ENCODE assay signal across 31 mouse cellular contexts in genomic region chr7:37851471-37851870, GRCm38 (mm10).
DNase-seq lines count a peak whose midpoint lies in the region; ATAC-seq and TF ChIP-seq lines count a peak whose summit lies in the region.
"Had no signal": no experiment of that assay in that cellular context is flagged by ENCODE, and none has a peak within 500 bp of the region (broad histone marks: within the 10 kb centered on the region; RNA-seq: fewer than 3 reads in every experiment).

No protein-coding gene starts in this region.

- no peaks in the 10 kb centered on the region for H3K9me3 ChIP-seq in forebrain, embryonic 11.5 days (ENCODE audit: control insufficient read depth, low read length)
- no peaks in the 10 kb centered on the region for H3K9me3 ChIP-seq in hindbrain, postnatal 0 days (ENCODE audit: low read length)
- H3K9me3 ChIP-seq: embryonic facial prominence, embryonic 12.5 days; heart, embryonic 13.5 days; hindbrain, embryonic 10.5 days; limb, embryonic 15.5 days; liver, embryonic 13.5 days; midbrain, embryonic 15.5 days; neural tube, embryonic 15.5 days had no signal

- H3K4me3 ChIP-seq in forebrain, embryonic 11.5 days (ENCODE audit: low read depth, low read length), result no peak overlapping the region
- H3K4me3 ChIP-seq in hindbrain, postnatal 0 days (ENCODE audit: low read length), result no peak overlapping the region
- H3K4me3 ChIP-seq: embryonic facial prominence, embryonic 12.5 days; heart, adult 2 months; heart, embryonic 13.5 days; hindbrain, embryonic 10.5 days; limb, embryonic 10.5 days; limb, embryonic 15.5 days; liver, embryonic 13.5 days; midbrain, embryonic 15.5 days; neural tube, embryonic 15.5 days had no signal

- no peak for TF ChIP-seq CTCF in hindbrain, postnatal 0 days (IDR thresholded peaks at IDR 0.05; ENCODE audit: low read depth)

- DNase-seq in adrenal gland, adult (ENCODE audit: inconsistent age in 2 of 2, low spot score in 1 of 2), result peak; percentile 70 to 73
- no peak for DNase-seq in adrenal gland, postnatal 4 days (ENCODE audit: low spot score in 2 of 2)
- peak; percentile 21 for DNase-seq in 3134 (ENCODE audit: extremely low read depth, insufficient read length, low spot score)
- DNase-seq in adrenal gland, adult 18-20 months (ENCODE audit: low spot score in 2 of 2), result peak; percentile 22 to 37
- DNase-seq in adrenal gland, postnatal 25 days, result peak; percentile 74
- no peak for DNase-seq in forebrain, embryonic 11.5 days (ENCODE audit: low spot score)
- DNase-seq in left cerebral cortex, postnatal 14 days (ENCODE audit: low spot score in 2 of 2), result no peak
- DNase-seq in hindbrain, postnatal 0 days (ENCODE audit: low spot score), result no peak
- DNase-seq: cerebellum, adult 2 months; heart, adult 2 months; heart, postnatal 14 days; kidney, adult 8-10 months; kidney, postnatal 10 days; layer of hippocampus, postnatal 36 days; liver, embryonic 13.5 days; lung, adult 18-20 months; right cerebral cortex, adult 18-20 months; spleen, adult 18-20 months; thymus, postnatal 25 days had no signal

- H3K9ac ChIP-seq in forebrain, embryonic 11.5 days (ENCODE audit: low read length), result no peak overlapping the region
- H3K9ac ChIP-seq in hindbrain, postnatal 0 days (replicated peaks; ENCODE audit: low read length), result no peak overlapping the region
- H3K9ac ChIP-seq: embryonic facial prominence, embryonic 12.5 days; heart, embryonic 13.5 days; limb, embryonic 15.5 days; liver, embryonic 13.5 days; midbrain, embryonic 15.5 days; neural tube, embryonic 15.5 days had no signal

- ATAC-seq in forebrain, embryonic 11.5 days (replicated peaks; ENCODE audit: low FRiP score), result no peak
- ATAC-seq in hindbrain, postnatal 0 days, result no peak
- ATAC-seq: activated CD4-positive, CD25-positive, alpha-beta regulatory T cell, adult 4 months; forebrain, embryonic 16.5 days; intestine, embryonic 16.5 days; lung, postnatal 0 days; midbrain, embryonic 15.5 days had no signal

- intact Hi-C loops in left cerebral cortex, postnatal 14 days (cut with DNase I), result no loop called here

- H3K4me1 ChIP-seq in forebrain, embryonic 11.5 days (replicated peaks; ENCODE audit: control insufficient read depth, insufficient read depth, low read length), result no peaks in the 10 kb centered on the region
- no peaks in the 10 kb centered on the region for H3K4me1 ChIP-seq in hindbrain, postnatal 0 days (ENCODE audit: insufficient read depth, low read length)
- H3K4me1 ChIP-seq: hindbrain, embryonic 10.5 days; limb, embryonic 10.5 days; liver, embryonic 13.5 days; midbrain, embryonic 15.5 days had no signal

- H3K27ac ChIP-seq in forebrain, embryonic 11.5 days (ENCODE audit: low read depth, low read length), result no peak overlapping the region
- H3K27ac ChIP-seq in hindbrain, postnatal 0 days, result no peak overlapping the region
- H3K27ac ChIP-seq: heart, adult 2 months; heart, embryonic 13.5 days; limb, embryonic 10.5 days; limb, embryonic 15.5 days; liver, embryonic 13.5 days; macrophage; midbrain, embryonic 15.5 days; neural tube, embryonic 15.5 days had no signal

- H3K4me2 ChIP-seq in forebrain, embryonic 11.5 days (ENCODE audit: low read depth, low read length, severe bottlenecking), result no peak overlapping the region
- no peak overlapping the region for H3K4me2 ChIP-seq in hindbrain, postnatal 0 days (ENCODE audit: low read depth, low read length)
- H3K4me2 ChIP-seq: embryonic facial prominence, embryonic 12.5 days; heart, embryonic 13.5 days; limb, embryonic 15.5 days; liver, embryonic 13.5 days; midbrain, embryonic 15.5 days; neural tube, embryonic 15.5 days had no signal

- 86% methylated on average over 5 of the region's 5 CpGs for WGBS in forebrain, embryonic 11.5 days
- WGBS in hindbrain, postnatal 0 days, result 76% methylated on average over 5 of the region's 5 CpGs

- no peaks in the 10 kb centered on the region for H3K36me3 ChIP-seq in forebrain, embryonic 11.5 days (ENCODE audit: control insufficient read depth, insufficient read depth, low read length)
- H3K36me3 ChIP-seq in hindbrain, postnatal 0 days (ENCODE audit: insufficient read depth, low read length), result no peaks in the 10 kb centered on the region
- H3K36me3 ChIP-seq: embryonic facial prominence, embryonic 12.5 days; heart, embryonic 13.5 days; hindbrain, embryonic 10.5 days; limb, embryonic 10.5 days; limb, embryonic 15.5 days; liver, embryonic 13.5 days; midbrain, embryonic 15.5 days; neural tube, embryonic 15.5 days had no signal

- no peaks in the 10 kb centered on the region for H3K27me3 ChIP-seq in forebrain, embryonic 11.5 days (ENCODE audit: control insufficient read depth, insufficient read depth, low read length)
- no peaks in the 10 kb centered on the region for H3K27me3 ChIP-seq in hindbrain, postnatal 0 days (ENCODE audit: insufficient read depth, low read length)
- H3K27me3 ChIP-seq: heart, embryonic 13.5 days; limb, embryonic 15.5 days; liver, embryonic 13.5 days; midbrain, embryonic 15.5 days; neural tube, embryonic 15.5 days had no signal

Comparison
In these comparisons a context has a peak if more than half of its experiments do, and no peak if none do; other contexts are left out.
1. DNase-seq: peak in adrenal gland, adult (2 of 2), 3134 (single experiment), adrenal gland, adult 18-20 months (2 of 2) and adrenal gland, postnatal 25 days (single experiment); none in adrenal gland, postnatal 4 days (0 of 2), forebrain, embryonic 11.5 days (single experiment), left cerebral cortex, postnatal 14 days (0 of 2) and hindbrain, postnatal 0 days (single experiment).